Comparison of ENCODE assay signal across 17 mouse cellular contexts in genomic region chr12:4462420-4462819, GRCm38 (mm10). TPM values are rescaled to one million over a fixed set of nuclear protein-coding genes. Genes with fewer than 3 reads are reported as not detected.
DNase-seq lines count a peak whose midpoint lies in the region; ATAC-seq lines count a peak whose summit lies in the region.
"Had no signal": no experiment of that assay in that cellular context is flagged by ENCODE, and none has a peak within 500 bp of the region (broad histone marks: within the 10 kb centered on the region; RNA-seq: fewer than 3 reads in every experiment).

No protein-coding gene starts in this region.

- no peak overlapping the region for H3K9ac ChIP-seq in forebrain, embryonic 15.5 days (replicated peaks)
- no peak overlapping the region for H3K9ac ChIP-seq in forebrain, embryonic 16.5 days (replicated peaks; ENCODE audit: low read depth, low read length)
- H3K9ac ChIP-seq in midbrain, embryonic 16.5 days (ENCODE audit: low read depth, low read length) = no peak overlapping the region
- H3K9ac ChIP-seq: embryonic facial prominence, embryonic 12.5 days; forebrain, embryonic 13.5 days; forebrain, postnatal 0 days had no signal

- DNase-seq in heart, adult 11 months = peak; percentile 78
- DNase-seq in heart, postnatal 4 days = no peak
- peak; percentile 25 for DNase-seq in lung, postnatal 36 days
- no peak for DNase-seq in lung, postnatal 25 days (ENCODE audit: low spot score)
- DNase-seq in gonadal fat pad, adult 2 months (ENCODE audit: low read depth) = peak; percentile 62
- DNase-seq: adrenal gland, adult 2 months; adrenal gland, postnatal 10 days; adrenal gland, postnatal 25 days; cerebellum, adult 11 months; cerebellum, adult 8-10 months; forebrain, postnatal 0 days had no signal

- no peaks in the 10 kb centered on the region for H3K27me3 ChIP-seq in forebrain, embryonic 15.5 days
- no peaks in the 10 kb centered on the region for H3K27me3 ChIP-seq in forebrain, embryonic 16.5 days (replicated peaks; ENCODE audit: control insufficient read depth, insufficient read depth, low read length)
- H3K27me3 ChIP-seq in midbrain, embryonic 16.5 days (ENCODE audit: control insufficient read depth, insufficient read depth, low read depth, low read length) = no peaks in the 10 kb centered on the region
- H3K27me3 ChIP-seq: embryonic facial prominence, embryonic 12.5 days; forebrain, embryonic 13.5 days had no signal

- H3K27ac ChIP-seq in forebrain, embryonic 15.5 days (replicated peaks) = peak overlapping the region; percentile 40; the same call in 1 of the 2 replicates
- H3K27ac ChIP-seq in forebrain, embryonic 16.5 days (ENCODE audit: low read length) = no peak overlapping the region
- no peak overlapping the region for H3K27ac ChIP-seq in midbrain, embryonic 16.5 days (ENCODE audit: low read length)
- H3K27ac ChIP-seq: embryonic facial prominence, embryonic 10.5 days; embryonic facial prominence, embryonic 12.5 days; forebrain, embryonic 13.5 days had no signal

- H3K36me3 ChIP-seq in forebrain, embryonic 15.5 days = no peaks in the 10 kb centered on the region
- no peaks in the 10 kb centered on the region for H3K36me3 ChIP-seq in forebrain, embryonic 16.5 days (ENCODE audit: control insufficient read depth, insufficient read depth)
- no peaks in the 10 kb centered on the region for H3K36me3 ChIP-seq in midbrain, embryonic 16.5 days (ENCODE audit: control insufficient read depth, insufficient read depth, low read length)
- H3K36me3 ChIP-seq: embryonic facial prominence, embryonic 10.5 days; embryonic facial prominence, embryonic 12.5 days had no signal

- no peak overlapping the region for H3K4me3 ChIP-seq in forebrain, embryonic 15.5 days
- H3K4me3 ChIP-seq in forebrain, embryonic 16.5 days (replicated peaks; ENCODE audit: low read length) = no peak overlapping the region
- no peak overlapping the region for H3K4me3 ChIP-seq in midbrain, embryonic 16.5 days (ENCODE audit: low read depth, low read length)
- H3K4me3 ChIP-seq: embryonic facial prominence, embryonic 10.5 days; embryonic facial prominence, embryonic 12.5 days; forebrain, embryonic 13.5 days had no signal

- 56% methylated on average over 1 of the region's 1 CpGs for WGBS in forebrain, embryonic 15.5 days
- 32% methylated on average over 1 of the region's 1 CpGs for WGBS in forebrain, embryonic 16.5 days
- WGBS in midbrain, embryonic 16.5 days = 80% methylated on average over 1 of the region's 1 CpGs

- H3K4me2 ChIP-seq in forebrain, embryonic 15.5 days (replicated peaks) = no peak overlapping the region
- H3K4me2 ChIP-seq in forebrain, embryonic 16.5 days (ENCODE audit: low read length) = no peak overlapping the region
- H3K4me2 ChIP-seq in midbrain, embryonic 16.5 days (ENCODE audit: low read length) = no peak overlapping the region
- H3K4me2 ChIP-seq: embryonic facial prominence, embryonic 12.5 days; forebrain, embryonic 13.5 days had no signal

- no peaks in the 10 kb centered on the region for H3K9me3 ChIP-seq in forebrain, embryonic 15.5 days
- H3K9me3 ChIP-seq in forebrain, embryonic 16.5 days (ENCODE audit: control insufficient read depth, low read length) = no peaks in the 10 kb centered on the region
- H3K9me3 ChIP-seq in midbrain, embryonic 16.5 days (replicated peaks; ENCODE audit: control insufficient read depth, low read length, poor library complexity, severe bottlenecking) = no peaks in the 10 kb centered on the region
- H3K9me3 ChIP-seq: embryonic facial prominence, embryonic 10.5 days; embryonic facial prominence, embryonic 12.5 days had no signal

- ATAC-seq in forebrain, embryonic 15.5 days (replicated peaks) = no peak
- ATAC-seq in forebrain, embryonic 16.5 days = no peak
- ATAC-seq in midbrain, embryonic 16.5 days = no peak
- ATAC-seq: forebrain, embryonic 13.5 days; forebrain, postnatal 0 days had no signal

- peaks cover 14% of the 10 kb centered on the region for H3K4me1 ChIP-seq in forebrain, embryonic 15.5 days
- H3K4me1 ChIP-seq in forebrain, embryonic 16.5 days (replicated peaks; ENCODE audit: control insufficient read depth, insufficient read depth, low read length) = peaks cover 4% of the 10 kb centered on the region; the same call in 1 of the 2 replicates
- H3K4me1 ChIP-seq in midbrain, embryonic 16.5 days (ENCODE audit: control insufficient read depth, insufficient read depth, low read length) = no peaks in the 10 kb centered on the region
- H3K4me1 ChIP-seq: embryonic facial prominence, embryonic 10.5 days; embryonic facial prominence, embryonic 12.5 days had no signal

RNA-seq across cellular contexts. Expression of gene Ncoa1, which starts 14.6 kb away (rescaled TPM):
- 20.9 and 22.8 TPM in 2 replicates for polyA plus RNA-seq in forebrain, embryonic 15.5 days (2015; fragmentation: Nextera tagmentation; extraction: Ambion mirVana)
- 16.4 and 21.0 TPM in 2 replicates for polyA plus RNA-seq in forebrain, embryonic 16.5 days (2015; fragmentation: Nextera tagmentation; extraction: Ambion mirVana)
- total RNA-seq in heart, postnatal 4 days (2021) = 10 to 100 TPM; 39.1 to 40.7 TPM
- 30.8 and 31.5 TPM in 2 replicates for polyA plus RNA-seq in gonadal fat pad, adult 2 months (2012; rRNA removed)
- 10.0 and 10.9 TPM in 2 replicates for polyA plus RNA-seq in midbrain, embryonic 16.5 days (2015; fragmentation: Nextera tagmentation; extraction: Ambion mirVana)

Comparison
In these comparisons a context has a peak if more than half of its experiments do, and no peak if none do; other contexts are left out.
1. DNase-seq: peak in heart, adult 11 months (single experiment), lung, postnatal 36 days (single experiment) and gonadal fat pad, adult 2 months (single experiment); none in heart, postnatal 4 days (single experiment) and lung, postnatal 25 days (single experiment).